Mouse (Mus musculus): ENCODE measurements at regions not wholly inside any gene's neighbourhood (a gene's known extent, or its start where the extent isn't known, plus 50 kb on each side); places are given as distances from the start of the nearest gene placed in this dataset.

GRCm38 (mm10) chr3:41469106-41469505, 86.4 kb upstream of the Jade1 start:
- H3K36me3 ChIP-seq: no peaks in the 10 kb centered on the region
- no peaks in the 10 kb centered on the region for H3K9me3 ChIP-seq (replicated peaks)
- H3K9ac ChIP-seq: no peak overlapping the region
- no peak for ATAC-seq (ENCODE audit: insufficient number of reproducible peaks, low FRiP score, low TSS enrichment, low read depth)
- H3K4me1 ChIP-seq: no peaks in the 10 kb centered on the region
- WGBS: 62% methylated on average over 6 of the region's 6 CpGs
- H3K4me2 ChIP-seq (replicated peaks): no peak overlapping the region
- no peak overlapping the region for H3K27ac ChIP-seq (replicated peaks)
- no peak overlapping the region for H3K4me3 ChIP-seq (replicated peaks)
- no peaks in the 10 kb centered on the region for H3K27me3 ChIP-seq

GRCm38 (mm10) chr3:41467857-41468256, 87.7 kb upstream of the Jade1 start:
- Histone ChIP-seq H3K36me3 (no peaks in the 10 kb centered on the region), H3K4me1 (peaks cover 7% of the 10 kb centered on the region; the same call in 1 of the 2 replicates), H3K9me3 (replicated peaks) (no peaks in the 10 kb centered on the region), H3K9ac (no peak overlapping the region), H3K27ac (replicated peaks) (no peak overlapping the region), H3K27me3 (no peaks in the 10 kb centered on the region), H3K4me2 (replicated peaks) (no peak overlapping the region), H3K4me3 (replicated peaks) (no peak overlapping the region)
- 76% methylated on average over 1 of the region's 1 CpGs for WGBS
- ATAC-seq (ENCODE audit: insufficient number of reproducible peaks, low FRiP score, low TSS enrichment, low read depth): no peak

- H3K4me1 ChIP-seq: peaks cover 8% of the 10 kb centered on the region; the same call in 1 of the 2 replicates
- H3K36me3 ChIP-seq: no peaks in the 10 kb centered on the region
- no peak overlapping the region for H3K4me3 ChIP-seq (replicated peaks)
- no peak overlapping the region for H3K27ac ChIP-seq (replicated peaks)
- WGBS: 51% methylated on average over 2 of the region's 2 CpGs
- no peaks in the 10 kb centered on the region for H3K9me3 ChIP-seq (replicated peaks)
- no peaks in the 10 kb centered on the region for H3K27me3 ChIP-seq
- H3K4me2 ChIP-seq (replicated peaks): no peak overlapping the region
- ATAC-seq (ENCODE audit: insufficient number of reproducible peaks, low FRiP score, low TSS enrichment, low read depth): no peak
- H3K9ac ChIP-seq: no peak overlapping the region
These were observed 89.6 kb upstream of the Jade1 start for GRCm38 (mm10) chr3:41465893-41466292.

GRCm38 (mm10) chr3:41462953-41463644, 92.4 kb upstream of the Jade1 start:
- Histone ChIP-seq H3K9ac (no peak overlapping the region), H3K4me1 (peaks cover 8% of the 10 kb centered on the region; the same call in 1 of the 2 replicates), H3K36me3 (no peaks in the 10 kb centered on the region), H3K27ac (replicated peaks) (0 out of 2 replicates have a peak overlapping the region, but pooled peaks have one; percentile 39), H3K4me3 (replicated peaks) (no peak overlapping the region), H3K4me2 (replicated peaks) (no peak overlapping the region), H3K9me3 (replicated peaks) (no peaks in the 10 kb centered on the region), H3K27me3 (no peaks in the 10 kb centered on the region)
- no peak; the same call in 1 of the 2 replicates for ATAC-seq (ENCODE audit: insufficient number of reproducible peaks, low FRiP score, low TSS enrichment, low read depth)
- WGBS: 39% methylated on average over 11 of the region's 11 CpGs

GRCm38 (mm10) chr3:41460131-41460530, 95.4 kb upstream of the Jade1 start:
- Histone ChIP-seq H3K4me3 (replicated peaks) (no peak overlapping the region), H3K27ac (replicated peaks) (no peak overlapping the region), H3K9ac (no peak overlapping the region), H3K9me3 (replicated peaks) (no peaks in the 10 kb centered on the region), H3K4me1 (peaks cover 8% of the 10 kb centered on the region; the same call in 1 of the 2 replicates), H3K27me3 (no peaks in the 10 kb centered on the region), H3K4me2 (replicated peaks) (no peak overlapping the region), H3K36me3 (no peaks in the 10 kb centered on the region)
- no peak for ATAC-seq (ENCODE audit: insufficient number of reproducible peaks, low FRiP score, low TSS enrichment, low read depth)
- WGBS: 84% methylated on average over 4 of the region's 4 CpGs

GRCm38 (mm10) chr3:41458156-41458555, 97.4 kb upstream of the Jade1 start:
- Histone ChIP-seq H3K27me3 (no peaks in the 10 kb centered on the region), H3K4me1 (peaks cover 3% of the 10 kb centered on the region; the same call in 1 of the 2 replicates), H3K9me3 (replicated peaks) (no peaks in the 10 kb centered on the region), H3K4me3 (replicated peaks) (no peak overlapping the region), H3K36me3 (no peaks in the 10 kb centered on the region), H3K4me2 (replicated peaks) (no peak overlapping the region), H3K27ac (replicated peaks) (no peak overlapping the region), H3K9ac (no peak overlapping the region)
- WGBS: 93% methylated on average over 6 of the region's 6 CpGs
- ATAC-seq (ENCODE audit: insufficient number of reproducible peaks, low FRiP score, low TSS enrichment, low read depth): no peak

GRCm38 (mm10) chr3:41453525-41453924, 102.0 kb upstream of the Jade1 start:
- ATAC-seq (ENCODE audit: insufficient number of reproducible peaks, low FRiP score, low TSS enrichment, low read depth): no peak
- no peak overlapping the region for H3K9ac ChIP-seq
- no peak overlapping the region for H3K4me3 ChIP-seq (replicated peaks)
- H3K9me3 ChIP-seq (replicated peaks): no peaks in the 10 kb centered on the region
- H3K27ac ChIP-seq (replicated peaks): no peak overlapping the region
- no peaks in the 10 kb centered on the region for H3K36me3 ChIP-seq
- no peak overlapping the region for H3K4me2 ChIP-seq (replicated peaks)
- no peaks in the 10 kb centered on the region for H3K27me3 ChIP-seq
- H3K4me1 ChIP-seq: 0 out of 2 replicates have a peak, but pooled peaks cover 3% of the 10 kb centered on the region
- WGBS: 38% methylated on average over 3 of the region's 3 CpGs

- Histone ChIP-seq H3K4me2 (replicated peaks) (no peak overlapping the region), H3K9me3 (replicated peaks) (no peaks in the 10 kb centered on the region), H3K4me1 (0 out of 2 replicates have a peak, but pooled peaks cover 3% of the 10 kb centered on the region), H3K9ac (no peak overlapping the region), H3K4me3 (replicated peaks) (no peak overlapping the region), H3K27ac (replicated peaks) (no peak overlapping the region), H3K27me3 (no peaks in the 10 kb centered on the region), H3K36me3 (no peaks in the 10 kb centered on the region)
- ATAC-seq (ENCODE audit: insufficient number of reproducible peaks, low FRiP score, low TSS enrichment, low read depth): no peak
- WGBS: 63% methylated on average over 3 of the region's 3 CpGs
These were observed 102.8 kb upstream of the Jade1 start for GRCm38 (mm10) chr3:41452716-41453090.

GRCm38 (mm10) chr3:41452020-41452715, 103.4 kb upstream of the Jade1 start:
- 75% methylated on average over 3 of the region's 3 CpGs for WGBS
- no peaks in the 10 kb centered on the region for H3K36me3 ChIP-seq
- ATAC-seq (ENCODE audit: insufficient number of reproducible peaks, low FRiP score, low TSS enrichment, low read depth): no peak
- no peaks in the 10 kb centered on the region for H3K27me3 ChIP-seq
- H3K9me3 ChIP-seq (replicated peaks): no peaks in the 10 kb centered on the region
- no peak overlapping the region for H3K9ac ChIP-seq
- no peak overlapping the region for H3K4me2 ChIP-seq (replicated peaks)
- H3K4me1 ChIP-seq: 0 out of 2 replicates have a peak, but pooled peaks cover 3% of the 10 kb centered on the region
- no peak overlapping the region for H3K27ac ChIP-seq (replicated peaks)
- H3K4me3 ChIP-seq (replicated peaks): no peak overlapping the region

- H3K27ac ChIP-seq (replicated peaks): no peak overlapping the region
- no peak overlapping the region for H3K4me2 ChIP-seq (replicated peaks)
- no peaks in the 10 kb centered on the region for H3K9me3 ChIP-seq (replicated peaks)
- H3K36me3 ChIP-seq: no peaks in the 10 kb centered on the region
- ATAC-seq (ENCODE audit: insufficient number of reproducible peaks, low FRiP score, low TSS enrichment, low read depth): no peak
- 50% methylated on average over 1 of the region's 1 CpGs for WGBS
- no peak overlapping the region for H3K9ac ChIP-seq
- no peaks in the 10 kb centered on the region for H3K27me3 ChIP-seq
- no peak overlapping the region for H3K4me3 ChIP-seq (replicated peaks)
- 0 out of 2 replicates have a peak, but pooled peaks cover 3% of the 10 kb centered on the region for H3K4me1 ChIP-seq
These were observed 104.8 kb upstream of the Jade1 start for GRCm38 (mm10) chr3:41450696-41451095.

- no peak for ATAC-seq (ENCODE audit: insufficient number of reproducible peaks, low FRiP score, low TSS enrichment, low read depth)
- WGBS: 81% methylated on average over 9 of the region's 9 CpGs
- H3K4me3 ChIP-seq (replicated peaks): no peak overlapping the region
These were observed 111.2 kb upstream of the Jade1 start for GRCm38 (mm10) chr3:41444243-41444753.

More at GRCm38 (mm10) chr3:41444243-41444753, 111.2 kb upstream of the Jade1 start:
- Histone ChIP-seq H3K9ac (no peak overlapping the region), H3K4me1 (no peaks in the 10 kb centered on the region), H3K36me3 (no peaks in the 10 kb centered on the region), H3K4me2 (replicated peaks) (no peak overlapping the region), H3K9me3 (replicated peaks) (no peaks in the 10 kb centered on the region), H3K27me3 (no peaks in the 10 kb centered on the region), H3K27ac (replicated peaks) (no peak overlapping the region)
